Mouse (Mus musculus): Measurements from ENCODE around the gene Gm42878. TPM values are rescaled to one million over a fixed set of nuclear protein-coding genes. Genes with fewer than 3 reads are reported as not detected.
"Not testable (repeated sequence)": the region's sequence is repeated elsewhere in the genome, so short reads cannot be mapped to it uniquely, and the experiment has no call there.

Gene Gm42878
- polyA plus RNA-seq, 1 experiment = not detected

DNA sequence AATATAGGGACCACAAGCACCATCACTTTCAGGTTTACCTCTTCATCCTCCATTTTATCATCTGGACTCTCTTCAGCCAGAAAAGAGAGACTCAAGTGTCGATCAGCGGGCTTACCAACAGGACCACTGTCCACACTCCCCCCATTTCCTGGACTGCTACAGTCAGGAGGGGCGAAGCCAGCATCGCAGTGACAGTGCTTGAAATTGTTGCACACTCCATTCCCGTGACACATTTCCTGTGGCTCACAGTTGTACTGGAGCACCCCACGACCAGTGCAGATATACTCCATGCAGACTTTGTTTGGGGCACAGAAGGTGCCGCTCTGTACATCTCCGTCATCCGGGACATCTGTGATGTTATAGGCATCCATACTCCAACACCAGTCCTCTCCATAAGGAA lies 26.3 kb downstream of the Gm42878 start:
- Histone ChIP-seq H3K9ac (ENCODE audit: low read depth, poor library complexity, severe bottlenecking) (no peak overlapping the region), H3K27me3 (ENCODE audit: control insufficient read depth, insufficient read depth, low read length, poor library complexity, severe bottlenecking) (no peaks in the 10 kb centered on the region), H3K27ac (ENCODE audit: insufficient read depth, low read length) (no peak overlapping the region), H3K9me3 (replicated peaks; ENCODE audit: control insufficient read depth, insufficient read depth, low read length, poor library complexity, severe bottlenecking) (no peaks in the 10 kb centered on the region), H3K36me3 (ENCODE audit: control insufficient read depth, insufficient read depth, low read length, poor library complexity, severe bottlenecking) (peaks cover 8% of the 10 kb centered on the region), H3K4me3 (ENCODE audit: low read depth, low read length) (no peak overlapping the region), H3K4me1 (ENCODE audit: control insufficient read depth, insufficient read depth, low read length) (no peaks in the 10 kb centered on the region)
- TF ChIP-seq POLR2A (IDR thresholded peaks at IDR 0.05; ENCODE audit: insufficient read depth, low read length) (no peak), CTCF (IDR thresholded peaks at IDR 0.05; ENCODE audit: low read depth, low read length) (no peak), EP300 (IDR thresholded peaks at IDR 0.05; ENCODE audit: insufficient read depth, low read depth, low read length) (no peak)

DNA sequence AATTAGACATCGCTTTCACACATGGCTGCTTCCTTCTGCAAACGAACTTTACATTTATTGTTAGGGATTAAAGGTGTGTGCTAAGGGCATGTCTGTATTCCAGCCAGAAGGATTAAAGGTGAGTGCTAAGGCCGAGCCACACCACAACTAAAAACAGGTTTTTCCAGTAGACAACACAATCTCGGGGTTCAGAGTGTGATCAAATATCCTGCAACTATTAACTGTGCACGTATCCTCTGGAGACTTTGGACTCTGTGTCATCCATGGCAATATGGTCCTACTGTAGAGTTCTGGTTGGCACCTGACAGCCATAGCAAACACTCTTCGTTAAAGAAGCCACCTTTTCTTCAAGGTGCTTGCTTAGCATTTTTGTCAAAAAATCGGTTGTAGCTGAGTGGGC lies 35.3 kb downstream of the Gm42878 start:
- TF ChIP-seq POLR2A (IDR thresholded peaks at IDR 0.05; ENCODE audit: insufficient read depth, low read length) (no peak), EP300 (IDR thresholded peaks at IDR 0.05; ENCODE audit: insufficient read depth, low read depth, low read length) (no peak), CTCF (IDR thresholded peaks at IDR 0.05; ENCODE audit: low read depth, low read length) (no peak)
- Histone ChIP-seq H3K9ac (ENCODE audit: low read depth, poor library complexity, severe bottlenecking) (no peak overlapping the region), H3K27ac (ENCODE audit: insufficient read depth, low read length) (no peak overlapping the region), H3K4me3 (ENCODE audit: low read depth, low read length) (no peak overlapping the region), H3K36me3 (ENCODE audit: control insufficient read depth, insufficient read depth, low read length, poor library complexity, severe bottlenecking) (no peaks in the 10 kb centered on the region), H3K27me3 (ENCODE audit: control insufficient read depth, insufficient read depth, low read length, poor library complexity, severe bottlenecking) (no peaks in the 10 kb centered on the region), H3K9me3 (replicated peaks; ENCODE audit: control insufficient read depth, insufficient read depth, low read length, poor library complexity, severe bottlenecking) (no peaks in the 10 kb centered on the region), H3K4me1 (ENCODE audit: control insufficient read depth, insufficient read depth, low read length) (no peaks in the 10 kb centered on the region)

DNA sequence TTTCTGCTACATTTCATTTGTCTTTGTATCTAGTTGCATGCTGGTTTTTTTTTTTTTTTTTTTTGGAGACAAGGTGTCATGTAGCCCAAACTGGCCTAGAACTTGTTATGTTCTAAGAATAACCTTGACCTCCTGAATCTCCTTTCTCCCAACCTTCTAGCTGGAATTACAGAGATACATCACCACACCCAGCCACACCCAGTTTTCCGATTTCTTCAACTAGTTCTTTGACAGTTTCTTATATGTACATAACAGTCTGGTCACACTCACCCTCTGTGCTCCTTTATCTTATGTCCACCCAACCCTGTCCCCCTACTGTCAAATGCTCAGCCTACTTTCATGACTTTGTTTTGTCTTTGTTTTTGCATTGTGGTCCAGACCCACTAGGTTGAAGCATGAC lies 38.4 kb downstream of the Gm42878 start:
- H3K27me3 ChIP-seq (ENCODE audit: control insufficient read depth, insufficient read depth, low read length, poor library complexity, severe bottlenecking) = no peaks in the 10 kb centered on the region
- TF ChIP-seq CTCF (IDR thresholded peaks at IDR 0.05; ENCODE audit: low read depth, low read length) = no peak
- TF ChIP-seq EP300 (IDR thresholded peaks at IDR 0.05; ENCODE audit: insufficient read depth, low read depth, low read length) = no peak
- no peak overlapping the region for H3K9ac ChIP-seq (ENCODE audit: low read depth, poor library complexity, severe bottlenecking)
- H3K4me3 ChIP-seq (ENCODE audit: low read depth, low read length) = no peak overlapping the region
- H3K27ac ChIP-seq (ENCODE audit: insufficient read depth, low read length) = no peak overlapping the region
- no peaks in the 10 kb centered on the region for H3K36me3 ChIP-seq (ENCODE audit: control insufficient read depth, insufficient read depth, low read length, poor library complexity, severe bottlenecking)
- peaks cover 3% of the 10 kb centered on the region for H3K4me1 ChIP-seq (ENCODE audit: control insufficient read depth, insufficient read depth, low read length)
- H3K9me3 ChIP-seq (replicated peaks; ENCODE audit: control insufficient read depth, insufficient read depth, low read length, poor library complexity, severe bottlenecking) = no peaks in the 10 kb centered on the region

DNA sequence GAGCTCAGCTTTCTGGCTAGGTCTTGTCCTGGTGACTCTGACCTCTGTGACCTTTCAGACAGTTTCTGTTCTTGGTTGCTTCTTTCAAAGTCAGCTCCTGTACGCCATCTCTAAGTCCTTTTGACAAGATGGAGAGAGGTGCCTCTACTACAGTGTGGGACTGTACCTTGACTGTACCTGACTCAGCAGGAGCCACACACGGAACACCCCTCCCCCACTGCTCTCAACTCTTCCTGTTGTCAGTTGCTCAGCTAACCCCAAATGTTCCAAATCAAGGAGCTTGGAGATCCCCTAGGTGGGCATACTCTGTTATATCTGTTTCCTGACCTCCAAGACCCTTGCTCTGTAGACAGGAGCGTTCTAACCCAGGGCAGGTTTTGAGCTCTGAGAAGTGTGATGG lies 42.1 kb downstream of the Gm42878 start, which contains the start of gene Adam1b:
Gene Adam1b (minus strand): TSS at position 205 of the 400 bp plus-strand sequence.
- H3K9me3 ChIP-seq (replicated peaks; ENCODE audit: control insufficient read depth, insufficient read depth, low read length, poor library complexity, severe bottlenecking) = no peaks in the 10 kb centered on the region
- no peak for TF ChIP-seq POLR2A (IDR thresholded peaks at IDR 0.05; ENCODE audit: insufficient read depth, low read length)
- TF ChIP-seq EP300 (IDR thresholded peaks at IDR 0.05; ENCODE audit: insufficient read depth, low read depth, low read length) = no peak
- TF ChIP-seq CTCF (IDR thresholded peaks at IDR 0.05; ENCODE audit: low read depth, low read length) = no peak

DNA sequence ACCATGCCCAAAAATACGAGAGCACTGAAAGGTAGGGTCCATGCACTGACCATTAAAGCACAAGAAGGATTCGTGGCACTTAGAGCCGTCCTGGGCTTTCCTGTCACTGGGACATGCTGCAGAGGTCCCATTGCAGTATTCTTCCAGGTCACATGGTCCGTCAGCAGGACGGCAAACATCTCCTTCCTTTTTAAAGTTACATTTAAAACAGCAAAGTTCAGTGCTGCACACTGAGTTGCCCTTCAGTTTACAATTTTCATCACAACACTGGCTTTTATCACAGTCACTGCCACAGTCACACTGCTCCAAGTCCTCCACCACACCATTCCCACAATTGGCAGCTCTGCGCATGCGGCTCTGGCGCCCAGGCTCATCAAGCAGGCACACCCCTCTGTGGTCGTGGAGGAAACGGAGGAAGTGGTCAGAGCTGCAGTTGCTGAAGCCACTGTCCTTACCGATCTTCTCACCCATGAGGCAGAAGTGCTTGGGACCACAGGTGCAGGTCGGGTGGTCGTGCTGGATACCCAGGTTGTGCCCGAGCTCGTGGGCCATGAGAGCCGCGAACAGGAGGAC lies 43.8 kb downstream of the Gm42878 start:
- H3K4me1 ChIP-seq (ENCODE audit: control insufficient read depth, insufficient read depth, low read length); H3K4me3 ChIP-seq (ENCODE audit: low read depth, low read length); H3K27ac ChIP-seq (ENCODE audit: insufficient read depth, low read length); H3K9me3 ChIP-seq (replicated peaks; ENCODE audit: control insufficient read depth, insufficient read depth, low read length, poor library complexity, severe bottlenecking); H3K27me3 ChIP-seq (ENCODE audit: control insufficient read depth, insufficient read depth, low read length, poor library complexity, severe bottlenecking); H3K9ac ChIP-seq (ENCODE audit: low read depth, poor library complexity, severe bottlenecking); H3K36me3 ChIP-seq (ENCODE audit: control insufficient read depth, insufficient read depth, low read length, poor library complexity, severe bottlenecking): not testable (repeated sequence)

More for the DNA sequence above, 42.1 kb downstream of the Gm42878 start, which contains the start of gene Adam1b:
- Histone ChIP-seq H3K4me3 (ENCODE audit: low read depth, low read length) (no peak within 1 kb of the TSS), H3K27me3 (ENCODE audit: control insufficient read depth, insufficient read depth, low read length, poor library complexity, severe bottlenecking) (no peaks in the 10 kb centered on the region), H3K36me3 (ENCODE audit: control insufficient read depth, insufficient read depth, low read length, poor library complexity, severe bottlenecking) (no peaks in the 10 kb centered on the region), H3K4me1 (ENCODE audit: control insufficient read depth, insufficient read depth, low read length) (peaks cover 3% of the 10 kb centered on the region), H3K9ac (ENCODE audit: low read depth, poor library complexity, severe bottlenecking) (no peak within 1 kb of the TSS), H3K27ac (ENCODE audit: insufficient read depth, low read length) (no peak within 1 kb of the TSS)

DNA sequence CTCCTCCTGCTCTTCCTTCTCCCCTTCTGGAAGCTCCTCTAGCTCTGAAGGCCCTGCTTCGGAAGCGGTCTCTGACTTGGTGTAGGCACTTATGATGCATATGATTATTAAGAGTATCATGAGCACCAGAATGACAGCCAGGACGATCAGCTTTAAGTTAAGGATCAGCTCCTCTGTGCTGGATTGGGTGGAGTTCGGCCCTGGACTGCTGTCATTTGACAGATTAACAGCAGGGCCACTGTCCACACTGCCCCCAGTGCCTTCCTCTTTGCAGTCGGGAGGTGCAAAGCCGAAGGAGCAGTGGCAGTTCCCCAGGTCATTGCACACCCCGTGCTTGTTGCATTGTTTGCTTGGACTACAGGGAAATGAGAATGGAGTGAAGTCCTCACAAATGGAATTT lies 44.6 kb downstream of the Gm42878 start:
- H3K9me3 ChIP-seq (replicated peaks; ENCODE audit: control insufficient read depth, insufficient read depth, low read length, poor library complexity, severe bottlenecking) = no peaks in the 10 kb centered on the region
- H3K27ac ChIP-seq (ENCODE audit: insufficient read depth, low read length) = no peak overlapping the region
- H3K4me3 ChIP-seq (ENCODE audit: low read depth, low read length) = no peak overlapping the region
- no peak overlapping the region for H3K9ac ChIP-seq (ENCODE audit: low read depth, poor library complexity, severe bottlenecking)
- TF ChIP-seq CTCF (IDR thresholded peaks at IDR 0.05; ENCODE audit: low read depth, low read length) (no peak), EP300 (IDR thresholded peaks at IDR 0.05; ENCODE audit: insufficient read depth, low read depth, low read length) (no peak), POLR2A (IDR thresholded peaks at IDR 0.05; ENCODE audit: insufficient read depth, low read length) (no peak)
- no peaks in the 10 kb centered on the region for H3K27me3 ChIP-seq (ENCODE audit: control insufficient read depth, insufficient read depth, low read length, poor library complexity, severe bottlenecking)
- no peaks in the 10 kb centered on the region for H3K36me3 ChIP-seq (ENCODE audit: control insufficient read depth, insufficient read depth, low read length, poor library complexity, severe bottlenecking)
- peaks cover 3% of the 10 kb centered on the region for H3K4me1 ChIP-seq (ENCODE audit: control insufficient read depth, insufficient read depth, low read length)
